Mouse (Mus musculus): ENCODE data around the gene Gm9732. TPM values are rescaled to one million over a fixed set of nuclear protein-coding genes. Genes with fewer than 3 reads are reported as not detected.
"Not testable (repeated sequence)": the region's sequence is repeated elsewhere in the genome, so short reads cannot be mapped to it uniquely, and the experiment has no call there.

Gm9732 gene
- total RNA-seq (2015) (not detected in 2 replicates), total RNA-seq (2017) (not detected in 2 replicates)

- ATAC-seq (replicated peaks; ENCODE audit: poor library complexity) = not testable (repeated sequence)
Observed at GRCm38 (mm10) chr14:43274986-43275511, at the start of gene Gm9732. Gene Gm9732 (plus strand): TSS chr14:43275036.

- ATAC-seq (replicated peaks; ENCODE audit: poor library complexity) = not testable (repeated sequence)
Observed at GRCm38 (mm10) chr14:43235204-43235603, 39.6 kb upstream of the Gm9732 start, which contains the start of gene Gm8122. Gene Gm8122 (minus strand): TSS chr14:43235304.

GRCm38 (mm10) chr14:43237769-43238168 is 37.1 kb upstream of the Gm9732 start:
- ATAC-seq (replicated peaks; ENCODE audit: poor library complexity) = not testable (repeated sequence)

GRCm38 (mm10) chr14:43249611-43250170 is 25.1 kb upstream of the Gm9732 start:
- not testable (repeated sequence) for ATAC-seq (replicated peaks; ENCODE audit: poor library complexity)

- not testable (repeated sequence) for ATAC-seq (replicated peaks; ENCODE audit: poor library complexity)
Observed at GRCm38 (mm10) chr14:43250549-43251253, 24.1 kb upstream of the Gm9732 start.

- not testable (repeated sequence) for ATAC-seq (replicated peaks; ENCODE audit: poor library complexity)
Observed at GRCm38 (mm10) chr14:43256511-43256910, 18.3 kb upstream of the Gm9732 start.

GRCm38 (mm10) chr14:43258349-43258748 is 16.5 kb upstream of the Gm9732 start, which contains the start of gene Gm8126:
Gene Gm8126 (plus strand): TSS chr14:43258649.
- ATAC-seq (replicated peaks; ENCODE audit: poor library complexity) = not testable (repeated sequence)

- ATAC-seq (replicated peaks; ENCODE audit: poor library complexity) = not testable (repeated sequence)
Observed at GRCm38 (mm10) chr14:43263421-43263820, 11.4 kb upstream of the Gm9732 start.

- ATAC-seq (replicated peaks; ENCODE audit: poor library complexity) = not testable (repeated sequence)
Observed at GRCm38 (mm10) chr14:43268521-43269084, 6.2 kb upstream of the Gm9732 start.

GRCm38 (mm10) chr14:43269211-43269610 is 5.6 kb upstream of the Gm9732 start:
- not testable (repeated sequence) for ATAC-seq (replicated peaks; ENCODE audit: poor library complexity)

GRCm38 (mm10) chr14:43273161-43273560 is 1.7 kb upstream of the Gm9732 start:
- not testable (repeated sequence) for ATAC-seq (replicated peaks; ENCODE audit: poor library complexity)

- ATAC-seq (replicated peaks; ENCODE audit: poor library complexity) = not testable (repeated sequence)
Observed at GRCm38 (mm10) chr14:43275752-43276151, 916 bp downstream of the Gm9732 start.

GRCm38 (mm10) chr14:43277468-43277867 is 2.6 kb downstream of the Gm9732 start:
- not testable (repeated sequence) for ATAC-seq (replicated peaks; ENCODE audit: poor library complexity)

GRCm38 (mm10) chr14:43278146-43278545 is 3.3 kb downstream of the Gm9732 start:
- not testable (repeated sequence) for ATAC-seq (replicated peaks; ENCODE audit: poor library complexity)

GRCm38 (mm10) chr14:43278681-43279080 is 3.8 kb downstream of the Gm9732 start:
- not testable (repeated sequence) for ATAC-seq (replicated peaks; ENCODE audit: poor library complexity)

GRCm38 (mm10) chr14:43293503-43293902 is 18.7 kb downstream of the Gm9732 start, which contains the start of gene Gm8127:
Gene Gm8127 (minus strand): TSS chr14:43293832.
- not testable (repeated sequence) for ATAC-seq (replicated peaks; ENCODE audit: poor library complexity)

- ATAC-seq (replicated peaks; ENCODE audit: poor library complexity) = not testable (repeated sequence)
Observed at GRCm38 (mm10) chr14:43319516-43319915, 44.7 kb downstream of the Gm9732 start.

GRCm38 (mm10) chr14:43328603-43329002 is 53.8 kb downstream of the Gm9732 start:
- not testable (repeated sequence) for ATAC-seq (replicated peaks; ENCODE audit: poor library complexity)

- not testable (repeated sequence) for ATAC-seq (replicated peaks; ENCODE audit: poor library complexity)
Observed at GRCm38 (mm10) chr14:43331362-43331880, 56.6 kb downstream of the Gm9732 start.

GRCm38 (mm10) chr14:43337646-43338045 is 62.8 kb downstream of the Gm9732 start:
- not testable (repeated sequence) for ATAC-seq (replicated peaks; ENCODE audit: poor library complexity)

- not testable (repeated sequence) for ATAC-seq (replicated peaks; ENCODE audit: poor library complexity)
Observed at GRCm38 (mm10) chr14:43347711-43348110, 72.9 kb downstream of the Gm9732 start, which contains the start of gene 1700001F09Rik. Gene 1700001F09Rik (minus strand): TSS chr14:43347811.

All from megakaryocyte progenitor cell, adult 5-6 weeks (primary cell).